Comparison of ENCODE assay signal across 8 mouse cellular contexts in genomic region chr13:37946734-37947133, GRCm38 (mm10). TPM values are rescaled to one million over a fixed set of nuclear protein-coding genes. Genes with fewer than 3 reads are reported as not detected.
DNase-seq lines count a peak whose midpoint lies in the region; ATAC-seq and TF ChIP-seq lines count a peak whose summit lies in the region.

No protein-coding gene starts in this region.

- DNase-seq in CD4-positive helper T cell, adult 2 months (ENCODE audit: low read depth, low spot score): peak; percentile 45
- peak; percentile 84 for DNase-seq in brain, adult 2 months (ENCODE audit: low read depth, low spot score)
- DNase-seq in forebrain, embryonic 11.5 days (ENCODE audit: low spot score): peak; percentile 89
- DNase-seq in heart, postnatal 0 days (ENCODE audit: low spot score): peak; percentile 52
- peak; percentile 95 for DNase-seq in kidney, postnatal 4 days
- DNase-seq in telencephalon, adult 2 months (ENCODE audit: low read depth, low spot score): peak; percentile 28

- 22% methylated on average over 6 of the region's 6 CpGs for WGBS in forebrain, embryonic 11.5 days
- WGBS in heart, postnatal 0 days: 19% methylated on average over 6 of the region's 6 CpGs
- 27% methylated on average over 6 of the region's 6 CpGs for WGBS in liver, embryonic 16.5 days (ENCODE audit: insufficient replicate concordance)
- WGBS in neural tube, embryonic 14.5 days: 20% methylated on average over 6 of the region's 6 CpGs

- H3K36me3 ChIP-seq in forebrain, embryonic 11.5 days (ENCODE audit: control insufficient read depth, insufficient read depth, low read length): no peaks in the 10 kb centered on the region
- H3K36me3 ChIP-seq in heart, postnatal 0 days (replicated peaks; ENCODE audit: control insufficient read depth, insufficient read depth, low read length): peaks cover 59% of the 10 kb centered on the region
- peaks cover 21% of the 10 kb centered on the region; the same call in 1 of the 2 replicates for H3K36me3 ChIP-seq in liver, embryonic 16.5 days (ENCODE audit: control insufficient read depth, insufficient read depth)
- H3K36me3 ChIP-seq in neural tube, embryonic 14.5 days (ENCODE audit: control insufficient read depth, insufficient read depth, low read length): no peaks in the 10 kb centered on the region

- peak; percentile 87 for TF ChIP-seq CTCF in heart, postnatal 0 days (IDR thresholded peaks at IDR 0.05; ENCODE audit: low read depth)

- TF ChIP-seq EP300 in heart, postnatal 0 days (IDR thresholded peaks at IDR 0.05; ENCODE audit: low read depth): no peak

- H3K4me3 ChIP-seq in forebrain, embryonic 11.5 days (ENCODE audit: low read depth, low read length): no peak overlapping the region
- no peak overlapping the region for H3K4me3 ChIP-seq in heart, postnatal 0 days (ENCODE audit: low read depth, low read length)
- H3K4me3 ChIP-seq in liver, embryonic 16.5 days (ENCODE audit: low read depth, low read length): no peak overlapping the region
- H3K4me3 ChIP-seq in neural tube, embryonic 14.5 days (ENCODE audit: low read depth, low read length): no peak overlapping the region

- no peak overlapping the region for H3K9ac ChIP-seq in forebrain, embryonic 11.5 days (ENCODE audit: low read length)
- no peak overlapping the region for H3K9ac ChIP-seq in heart, postnatal 0 days (replicated peaks; ENCODE audit: low read depth, low read length)
- H3K9ac ChIP-seq in liver, embryonic 16.5 days (ENCODE audit: low read depth, low read length): no peak overlapping the region
- H3K9ac ChIP-seq in neural tube, embryonic 14.5 days (replicated peaks; ENCODE audit: low read depth, low read length): no peak overlapping the region

- peak; percentile 65; the same call in 1 of the 2 replicates for ATAC-seq in forebrain, embryonic 11.5 days (replicated peaks; ENCODE audit: low FRiP score)
- ATAC-seq in heart, postnatal 0 days (ENCODE audit: insufficient read depth, low read depth): peak; percentile 39
- ATAC-seq in liver, embryonic 16.5 days (ENCODE audit: low read depth): peak; percentile 20; the same call in 1 of the 2 replicates
- ATAC-seq in neural tube, embryonic 14.5 days (ENCODE audit: low read depth): peak; percentile 75

- no peak overlapping the region for H3K4me2 ChIP-seq in forebrain, embryonic 11.5 days (ENCODE audit: low read depth, low read length, severe bottlenecking)
- H3K4me2 ChIP-seq in heart, postnatal 0 days (ENCODE audit: low read depth, low read length): no peak overlapping the region
- no peak overlapping the region for H3K4me2 ChIP-seq in liver, embryonic 16.5 days (ENCODE audit: low read depth, low read length)
- H3K4me2 ChIP-seq in neural tube, embryonic 14.5 days (ENCODE audit: low read depth, low read length): no peak overlapping the region

- no peak overlapping the region for H3K27ac ChIP-seq in forebrain, embryonic 11.5 days (ENCODE audit: low read depth, low read length)
- no peak overlapping the region for H3K27ac ChIP-seq in heart, postnatal 0 days (ENCODE audit: low read depth)
- H3K27ac ChIP-seq in liver, embryonic 16.5 days (ENCODE audit: low read length): no peak overlapping the region
- H3K27ac ChIP-seq in neural tube, embryonic 14.5 days (ENCODE audit: low read depth, low read length): no peak overlapping the region

- H3K27me3 ChIP-seq in forebrain, embryonic 11.5 days (ENCODE audit: control insufficient read depth, insufficient read depth, low read length): no peaks in the 10 kb centered on the region
- no peaks in the 10 kb centered on the region for H3K27me3 ChIP-seq in heart, postnatal 0 days (ENCODE audit: control insufficient read depth, insufficient read depth, low read length)
- no peaks in the 10 kb centered on the region for H3K27me3 ChIP-seq in liver, embryonic 16.5 days (ENCODE audit: control insufficient read depth, insufficient read depth, low read depth, low read length)
- no peaks in the 10 kb centered on the region for H3K27me3 ChIP-seq in neural tube, embryonic 14.5 days (ENCODE audit: control insufficient read depth, insufficient read depth, low read length)

- H3K4me1 ChIP-seq in forebrain, embryonic 11.5 days (replicated peaks; ENCODE audit: control insufficient read depth, insufficient read depth, low read length): no peaks in the 10 kb centered on the region
- H3K4me1 ChIP-seq in heart, postnatal 0 days (ENCODE audit: control insufficient read depth, insufficient read depth): no peaks in the 10 kb centered on the region
- H3K4me1 ChIP-seq in liver, embryonic 16.5 days (ENCODE audit: control insufficient read depth, low read depth, low read length): peaks cover 5% of the 10 kb centered on the region
- no peaks in the 10 kb centered on the region for H3K4me1 ChIP-seq in neural tube, embryonic 14.5 days (ENCODE audit: control insufficient read depth, insufficient read depth, low read length)

- H3K9me3 ChIP-seq in forebrain, embryonic 11.5 days (ENCODE audit: control insufficient read depth, low read length): no peaks in the 10 kb centered on the region
- no peaks in the 10 kb centered on the region for H3K9me3 ChIP-seq in heart, postnatal 0 days (replicated peaks; ENCODE audit: control insufficient read depth, low read length)
- no peaks in the 10 kb centered on the region for H3K9me3 ChIP-seq in liver, embryonic 16.5 days (replicated peaks; ENCODE audit: control insufficient read depth, low read length)
- H3K9me3 ChIP-seq in neural tube, embryonic 14.5 days (ENCODE audit: control insufficient read depth, low read length): no peaks in the 10 kb centered on the region

RNA-seq across cellular contexts. Expression of gene Ssr1, which starts 47.3 kb away (rescaled TPM):
- polyA plus RNA-seq in forebrain, embryonic 11.5 days (2014; fragmentation: Nextera tagmentation; extraction: Ambion mirVana): 112 and 118 TPM in 2 replicates
- 16.6 and 19.1 TPM in 2 replicates for total RNA-seq in heart, postnatal 0 days (2014; rRNA removed; ENCODE audit: low replicate concordance)
- polyA plus RNA-seq in heart, postnatal 0 days (2015; fragmentation: Nextera tagmentation; extraction: Ambion mirVana): 50.7 and 53.6 TPM in 2 replicates
- polyA plus RNA-seq in liver, embryonic 16.5 days (2015; fragmentation: Nextera tagmentation; extraction: Ambion mirVana): 67.7 and 69.3 TPM in 2 replicates
- polyA plus RNA-seq in neural tube, embryonic 14.5 days (2014; fragmentation: Nextera tagmentation; extraction: Ambion mirVana): 53.0 and 69.3 TPM in 2 replicates

Comparison
In these comparisons a context has a peak if more than half of its experiments do, and no peak if none do; other contexts are left out.
1. DNase-seq: peak in every context shown above with its lines; median percentile 95 in kidney, postnatal 4 days; 89 in forebrain, embryonic 11.5 days; 84 in brain, adult 2 months; 52 in heart, postnatal 0 days; 45 in CD4-positive helper T cell, adult 2 months; 28 in telencephalon, adult 2 months.
2. ATAC-seq: peak in every context shown above with its lines; median percentile 75 in neural tube, embryonic 14.5 days; 65 in forebrain, embryonic 11.5 days; 39 in heart, postnatal 0 days; 20 in liver, embryonic 16.5 days.